Mouse (Mus musculus) kidney, embryonic 15.5 days (tissue): ENCODE results near the gene Stard9. TPM values are rescaled to one million over a fixed set of nuclear protein-coding genes. Genes with fewer than 3 reads are reported as not detected.
A peak's percentile ranks its signal among the peaks of the same experiment; 100 is the strongest.

Experiments used
- ATAC-seq: fragments of 200-750 bp; cut with Nextera tagmentation; replicated peaks from 2 replicates; pipeline ENCODE4 v1.8.0; 2017; ENCODE audit warnings: moderate TSS enrichment; ENCODE audit not compliant: low FRiP score
- H3K27ac ChIP-seq: fragments of 300-500 bp; sonication (generic); 2 replicates; pipeline ENCODE4 v1.5.1; 2015; ENCODE audit warnings: mild to moderate bottlenecking, inconsistent platforms
- H3K27me3 ChIP-seq: fragments of 300-500 bp; sonication (generic); 2 replicates; pipeline ENCODE4 v1.6.1; 2015; ENCODE audit warnings: inconsistent platforms
- H3K36me3 ChIP-seq: fragments of 300-500 bp; sonication (generic); 2 replicates; pipeline ENCODE4 v1.6.1; 2015; ENCODE audit warnings: inconsistent platforms
- H3K4me1 ChIP-seq: fragments of 300-500 bp; sonication (generic); 2 replicates; pipeline ENCODE4 v1.6.1; 2015; ENCODE audit warnings: inconsistent platforms
- H3K4me2 ChIP-seq: fragments of 300-500 bp; sonication (generic); 2 replicates; pipeline ENCODE4 v1.6.1; 2015; ENCODE audit warnings: moderate library complexity, mild to moderate bottlenecking, inconsistent platforms
- H3K4me3 ChIP-seq: fragments of 300-500 bp; sonication (generic); replicated peaks from 2 replicates; pipeline ENCODE4 v1.5.1; 2015; ENCODE audit warnings: mild to moderate bottlenecking, inconsistent platforms
- H3K9ac ChIP-seq: fragments of 300-500 bp; sonication (generic); 2 replicates; pipeline ENCODE4 v1.6.1; 2015; ENCODE audit warnings: mild to moderate bottlenecking, inconsistent platforms
- H3K9me3 ChIP-seq: fragments of 300-500 bp; sonication (generic); replicated peaks from 2 replicates; pipeline ENCODE4 v1.6.1; 2016; ENCODE audit warnings: inconsistent platforms
- WGBS: fragments of 180-500 bp; shearing (Covaris S2); methylation state at CpG from one replicate; pipeline ENCODE4 v1.1.7; 2015; ENCODE audit warnings: mixed read lengths; 5-methylcytosine and 5-hydroxymethylcytosine counted together
- polyA plus RNA-seq: library from polyadenylated mRNA; unstranded; fragments of >200 nt; fragmentation: Nextera tagmentation; extraction: Ambion mirVana; gene quantifications from 2 replicates; pipeline ENCODE4 v1.2.1, GENCODE M21; 2015

The Stard9 gene
- polyA plus RNA-seq, 1 experiment from 2014 or later, result 5.2 TPM

GRCm38 (mm10) chr2:120731877-120732530 lies 103.1 kb downstream of the Stard9 start:
- peaks cover 17% of the 10 kb centered on the region for H3K36me3 ChIP-seq
- H3K4me1 ChIP-seq, result peaks cover 29% of the 10 kb centered on the region
- no peaks in the 10 kb centered on the region for H3K9me3 ChIP-seq
- H3K27ac ChIP-seq, result peak overlapping the region; percentile 93
- no peak; the same call in 1 of the 2 replicates for ATAC-seq
- 30% methylated on average over 7 of the region's 7 CpGs for WGBS
- H3K9ac ChIP-seq, result peak overlapping the region; percentile 84; the same call in 1 of the 2 replicates
- peak overlapping the region; percentile 65 for H3K4me3 ChIP-seq
- H3K4me2 ChIP-seq, result peak overlapping the region; percentile 95
- H3K27me3 ChIP-seq, result no peaks in the 10 kb centered on the region

DNA sequence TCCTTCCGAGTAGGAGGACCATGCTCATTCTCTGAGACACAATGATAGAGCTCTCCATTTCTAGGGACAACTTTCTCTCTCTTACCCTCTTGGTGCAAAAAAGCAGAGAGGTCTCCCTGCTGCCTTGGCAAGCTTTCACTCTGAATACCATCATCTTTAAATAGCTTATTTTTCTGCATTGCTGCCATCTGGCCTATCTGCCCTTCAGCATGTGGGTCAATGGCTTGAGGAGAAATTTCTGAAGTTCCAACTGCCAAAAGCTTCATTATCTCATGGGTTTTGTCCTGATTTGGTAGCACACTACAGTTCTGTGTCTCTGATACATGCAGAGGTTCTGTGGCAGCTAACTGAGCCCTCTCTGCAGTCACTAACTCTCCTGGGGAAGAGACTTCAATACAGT lies 116.6 kb downstream of the Stard9 start:
- Histone ChIP-seq H3K4me2 (no peak overlapping the region), H3K27ac (no peak overlapping the region), H3K36me3 (peaks cover 30% of the 10 kb centered on the region), H3K4me1 (no peaks in the 10 kb centered on the region), H3K9ac (no peak overlapping the region), H3K9me3 (no peaks in the 10 kb centered on the region), H3K4me3 (no peak overlapping the region), H3K27me3 (no peaks in the 10 kb centered on the region)
- no peak for ATAC-seq
- WGBS, result 77% methylated on average over 1 of the region's 1 CpGs

DNA sequence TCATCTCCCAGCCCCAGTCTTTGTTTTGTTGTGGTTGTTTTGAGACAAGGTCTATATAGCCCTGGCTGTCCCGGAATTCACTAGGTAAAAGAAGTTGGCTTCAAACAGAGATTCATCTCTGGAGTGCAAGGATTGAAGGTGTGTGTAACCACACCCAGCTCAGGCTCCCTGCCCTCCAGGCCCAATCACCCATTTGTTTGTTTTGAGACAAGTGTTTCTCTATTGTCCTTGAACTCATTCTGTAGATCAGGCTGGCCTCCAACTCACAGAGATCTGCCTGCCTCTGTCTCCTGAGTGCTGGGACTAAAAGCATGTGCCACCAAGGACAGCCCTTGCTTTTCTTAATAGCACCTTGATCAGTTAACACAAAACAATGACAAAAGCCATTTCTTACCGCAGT lies 119.1 kb downstream of the Stard9 start:
- H3K36me3 ChIP-seq, result peaks cover 29% of the 10 kb centered on the region
- no peaks in the 10 kb centered on the region for H3K4me1 ChIP-seq
- no peaks in the 10 kb centered on the region for H3K27me3 ChIP-seq
- no peak overlapping the region for H3K27ac ChIP-seq
- no peak overlapping the region for H3K4me3 ChIP-seq
- H3K9me3 ChIP-seq, result no peaks in the 10 kb centered on the region
- H3K9ac ChIP-seq, result no peak overlapping the region
- WGBS, result 94% methylated on average over 2 of the region's 2 CpGs
- no peak for ATAC-seq
- H3K4me2 ChIP-seq, result no peak overlapping the region

DNA sequence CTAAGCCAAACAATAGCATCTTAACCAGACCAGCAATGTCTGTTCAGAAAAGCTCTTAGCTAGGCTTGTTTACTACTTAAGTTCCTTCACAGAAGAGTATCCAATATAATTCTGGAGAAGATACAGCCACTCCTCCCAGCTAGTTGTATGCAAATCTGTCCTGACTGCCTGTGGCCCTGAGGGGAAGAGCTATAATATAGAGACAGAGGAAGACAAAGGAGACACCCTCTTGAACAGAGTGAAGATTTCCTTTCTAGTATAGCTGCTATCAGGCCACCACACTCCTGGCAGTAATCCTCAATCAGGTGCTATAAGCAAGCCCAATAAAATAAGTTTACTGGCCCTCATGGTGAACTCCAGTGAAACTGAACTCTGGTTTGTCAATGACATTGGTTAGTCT lies 133.0 kb downstream of the Stard9 start:
- no peaks in the 10 kb centered on the region for H3K4me1 ChIP-seq
- no peak overlapping the region for H3K9ac ChIP-seq
- H3K4me3 ChIP-seq, result no peak overlapping the region
- no peaks in the 10 kb centered on the region for H3K27me3 ChIP-seq
- H3K27ac ChIP-seq, result no peak overlapping the region
- peaks cover 18% of the 10 kb centered on the region for H3K36me3 ChIP-seq
- H3K9me3 ChIP-seq, result no peaks in the 10 kb centered on the region
- no peak for ATAC-seq
- H3K4me2 ChIP-seq, result no peak overlapping the region

GRCm38 (mm10) chr2:120770265-120770935 lies 141.5 kb downstream of the Stard9 start:
- Histone ChIP-seq H3K4me1 (no peaks in the 10 kb centered on the region), H3K9ac (no peak overlapping the region), H3K4me3 (no peak overlapping the region), H3K36me3 (peaks cover 14% of the 10 kb centered on the region), H3K4me2 (no peak overlapping the region), H3K27ac (no peak overlapping the region), H3K27me3 (no peaks in the 10 kb centered on the region), H3K9me3 (no peaks in the 10 kb centered on the region)
- 89% methylated on average over 2 of the region's 2 CpGs for WGBS
- no peak for ATAC-seq

Other genes with a start within 250 kb of the Stard9 start
- gene Ganc, start 225.2 kb upstream of the Stard9 start, polyA plus RNA-seq, result 10.7 and 10.8 TPM in 2 replicates
- gene Tmem87a, start 225.0 kb upstream of the Stard9 start, polyA plus RNA-seq, result 9.4 and 10.8 TPM in 2 replicates
- gene Capn3, start 173.1 kb upstream of the Stard9 start, polyA plus RNA-seq, result 1.8 and 2.2 TPM in 2 replicates
- gene Zfp106, start 65.3 kb upstream of the Stard9 start, polyA plus RNA-seq, result 45.3 and 53.7 TPM in 2 replicates
- gene Snap23, start 61.5 kb upstream of the Stard9 start, polyA plus RNA-seq, result 56.3 and 56.9 TPM in 2 replicates
- 24.4 and 25.9 TPM in 2 replicates for gene Haus2, start 19.7 kb upstream of the Stard9 start, polyA plus RNA-seq
- 22.3 and 22.5 TPM in 2 replicates for gene Lrrc57, start 19.6 kb upstream of the Stard9 start, polyA plus RNA-seq
- 5.1 and 7.4 TPM in 2 replicates for gene Cdan1, start 221.0 kb downstream of the Stard9 start, polyA plus RNA-seq
- 3.2 and 3.6 TPM in 2 replicates for gene Ttbk2, start 221.5 kb downstream of the Stard9 start, polyA plus RNA-seq